Mouse (Mus musculus): ENCODE results near the gene Yipf4.

DNA sequence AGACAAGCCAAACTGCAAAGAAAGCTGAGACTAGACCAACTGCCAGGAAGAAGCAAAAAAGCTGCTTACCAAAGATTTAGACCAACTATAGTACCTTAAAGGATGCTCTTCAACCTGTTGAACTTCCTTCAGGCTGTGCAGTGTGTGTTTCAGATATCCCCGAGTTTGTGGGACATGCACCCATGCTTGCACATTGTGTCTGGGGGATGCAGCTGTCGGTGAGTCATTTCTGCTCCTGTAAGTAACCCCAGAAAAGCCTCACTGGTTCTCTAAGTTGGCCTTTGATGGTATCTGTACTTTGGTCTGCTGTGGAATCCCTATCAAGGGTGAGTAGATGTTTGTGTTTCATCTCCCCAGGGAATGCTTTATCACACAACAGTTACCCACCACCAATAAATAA is 23.0 kb downstream of the Yipf4 start:
- TF ChIP-seq CTCF (IDR thresholded peaks at IDR 0.05; ENCODE audit: low read depth) (no peak), EP300 (IDR thresholded peaks at IDR 0.05; ENCODE audit: low read depth) (no peak)
